Mouse (Mus musculus) inflammation-experienced regulatory T-cells (primary cell): ENCODE measurements around the gene Olfr1369-ps1. TPM values are rescaled to one million over a fixed set of nuclear protein-coding genes. Genes with fewer than 3 reads are reported as not detected.

Source experiments
- polyA plus RNA-seq, 2 experiments: library from polyadenylated mRNA; unstranded; fragments of 100-300 nt; shearing (Covaris generic); gene quantifications; one replicate each; pipeline ENCODE4 v1.2.1; 2017

Olfr1369-ps1 gene
- 1 to 10 TPM in 1 of 2 experiments, under 1 TPM in 1; 0.06 to 2.0 TPM for polyA plus RNA-seq

DNA sequence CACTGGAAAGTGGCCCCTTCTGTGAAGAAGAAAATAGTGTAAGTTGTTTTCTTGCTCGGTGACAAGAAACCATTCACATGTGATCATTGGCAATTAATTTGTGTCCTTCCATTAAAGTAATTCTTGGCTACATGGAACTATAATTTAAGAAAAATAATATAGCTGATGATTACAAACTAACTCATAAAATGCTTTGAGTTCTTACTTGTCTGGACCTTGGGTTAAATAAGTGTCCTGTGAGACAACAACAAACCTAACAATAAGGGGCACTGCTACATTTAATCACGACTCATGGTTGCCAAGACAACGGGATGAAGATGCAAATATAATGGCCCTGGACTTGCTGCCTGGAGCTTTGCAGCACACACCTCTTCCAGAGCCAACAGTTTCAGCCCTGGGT, at the start of gene Olfr1369-ps1:
TSS of gene Olfr1369-ps1 (plus strand) at position 301 of the 400 bp plus-strand sequence.

DNA sequence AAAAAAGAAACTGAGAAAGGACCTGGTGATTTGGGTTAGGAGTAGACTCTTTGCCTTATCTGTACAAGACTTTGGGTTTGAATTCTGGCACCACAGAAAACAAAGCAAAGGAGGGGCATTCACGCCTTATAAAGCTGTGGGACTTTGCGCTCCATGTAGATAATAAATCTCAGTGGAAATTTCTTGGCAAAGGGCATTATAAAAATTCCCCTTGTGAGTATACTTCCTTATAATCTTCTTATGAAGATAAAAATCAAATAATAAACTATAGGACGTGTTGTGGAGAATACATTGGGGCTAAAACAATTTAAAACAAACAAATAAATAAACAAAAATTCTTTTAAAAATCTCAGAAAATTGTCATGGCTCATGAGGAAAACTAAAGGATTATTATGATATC, 36.4 kb upstream of the Olfr1369-ps1 start, which contains the start of gene Olfr1370:
TSS of gene Olfr1370 (minus strand) at position 101 of the 400 bp plus-strand sequence.

DNA sequence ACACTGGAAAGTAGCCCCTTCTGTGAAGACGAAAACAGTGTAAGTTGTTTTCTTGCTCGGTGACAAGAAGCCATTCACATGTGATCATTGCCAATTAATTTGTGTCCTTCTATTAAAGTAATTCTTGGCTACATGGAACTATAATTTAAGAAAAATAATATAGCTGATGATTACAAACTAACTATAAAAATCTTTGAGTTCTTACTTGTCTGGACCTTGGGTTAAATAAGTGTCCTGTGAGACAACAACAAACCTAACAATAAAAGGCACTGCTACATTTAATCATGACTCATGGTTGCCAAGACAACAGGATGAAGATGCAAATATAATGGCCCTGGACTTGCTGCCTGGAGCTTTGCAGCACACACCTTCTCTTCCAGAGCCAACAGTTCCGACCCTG, 18.1 kb downstream of the Olfr1369-ps1 start, which contains the start of gene Olfr263:
TSS of gene Olfr263 (plus strand) at position 301 of the 400 bp plus-strand sequence.

GRCm38 (mm10) chr13:21145767-21146166, 34.5 kb downstream of the Olfr1369-ps1 start, which contains the start of gene Olfr1368:
Gene Olfr1368, minus strand, starts transcription at chr13:21145867.

Other genes with a start within 250 kb of the Olfr1369-ps1 start
- gene Olfr1370, start 36.5 kb upstream of the Olfr1369-ps1 start, polyA plus RNA-seq: not detected
- under 1 TPM in 1 of 2 experiments, not detected in 1; 0.51 TPM for gene Olfr263, start 18.2 kb downstream of the Olfr1369-ps1 start, polyA plus RNA-seq
- not detected for gene Olfr1368, start 34.4 kb downstream of the Olfr1369-ps1 start, polyA plus RNA-seq
- 100 to 1,000 TPM; 125 to 158 TPM for gene Trim27, start 68.0 kb downstream of the Olfr1369-ps1 start, polyA plus RNA-seq
- gene Gpx5, start 181.2 kb downstream of the Olfr1369-ps1 start, polyA plus RNA-seq: 1 to 10 TPM in 1 of 2 experiments, under 1 TPM in 1; 0.22 to 1.7 TPM
- under 1 TPM; 0.23 to 0.77 TPM for gene Gpx6, start 200.6 kb downstream of the Olfr1369-ps1 start, polyA plus RNA-seq
- not detected for gene Olfr1367, start 235.4 kb downstream of the Olfr1369-ps1 start, polyA plus RNA-seq